Mouse (Mus musculus): ENCODE measurements at regions not wholly inside any gene's neighbourhood (a gene's known extent, or its start where the extent isn't known, plus 50 kb on each side); places are given as distances from the start of the nearest gene placed in this dataset.

GRCm38 (mm10) chr2:161339327-161340001 is 230.6 kb upstream of the Chd6 start:
- no peak for DNase-seq

- no peak for DNase-seq
Observed at GRCm38 (mm10) chr2:161338953-161339326, 230.1 kb upstream of the Chd6 start.

- DNase-seq = no peak
Observed at GRCm38 (mm10) chr2:161332653-161333052, 223.8 kb upstream of the Chd6 start.

- DNase-seq = no peak
Observed at GRCm38 (mm10) chr2:161331850-161332365, 223.0 kb upstream of the Chd6 start.

GRCm38 (mm10) chr2:161302796-161303195 is 193.9 kb upstream of the Chd6 start:
- no peak for DNase-seq

- DNase-seq = no peak
Observed at GRCm38 (mm10) chr2:161268861-161269413, 160.1 kb upstream of the Chd6 start.

- no peak for DNase-seq
Observed at GRCm38 (mm10) chr2:161266476-161266875, 157.6 kb upstream of the Chd6 start.

- no peak for DNase-seq
Observed at GRCm38 (mm10) chr2:161265211-161265610, 156.3 kb upstream of the Chd6 start.

GRCm38 (mm10) chr2:161252761-161253160 is 143.9 kb upstream of the Chd6 start:
- no peak for DNase-seq

GRCm38 (mm10) chr2:161241665-161242064 is 132.8 kb upstream of the Chd6 start:
- DNase-seq = no peak

- DNase-seq = no peak
Observed at GRCm38 (mm10) chr2:161237280-161237819, 128.5 kb upstream of the Chd6 start.

- no peak for DNase-seq
Observed at GRCm38 (mm10) chr2:161233155-161233741, 124.4 kb upstream of the Chd6 start.

- no peak for DNase-seq
Observed at GRCm38 (mm10) chr2:161231405-161231804, 122.5 kb upstream of the Chd6 start.

GRCm38 (mm10) chr2:161215736-161216135 is 106.9 kb upstream of the Chd6 start:
- no peak for DNase-seq

GRCm38 (mm10) chr2:161214681-161215458 is 106.0 kb upstream of the Chd6 start:
- DNase-seq = peak; percentile 66

- DNase-seq = no peak
Observed at GRCm38 (mm10) chr2:161212322-161212882, 103.5 kb upstream of the Chd6 start.

- no peak for DNase-seq
Observed at GRCm38 (mm10) chr2:161196713-161197372, 88.0 kb upstream of the Chd6 start.

GRCm38 (mm10) chr2:161187516-161187915 is 78.6 kb upstream of the Chd6 start:
- no peak for DNase-seq

GRCm38 (mm10) chr2:161185122-161185521 is 76.2 kb upstream of the Chd6 start:
- DNase-seq = no peak

GRCm38 (mm10) chr2:161177355-161178021 is 68.6 kb upstream of the Chd6 start:
- peak; percentile 70 for DNase-seq

GRCm38 (mm10) chr2:161166681-161167080 is 57.8 kb upstream of the Chd6 start:
- no peak for DNase-seq

GRCm38 (mm10) chr2:161165495-161165894 is 56.6 kb upstream of the Chd6 start:
- no peak for DNase-seq
